Mouse (Mus musculus): ENCODE measurements around the gene Zkscan17. TPM values are rescaled to one million over a fixed set of nuclear protein-coding genes. Genes with fewer than 3 reads are reported as not detected.
A peak's percentile ranks its signal among the peaks of the same experiment; 100 is the strongest.

Zkscan17 gene
- polyA plus RNA-seq, 2 experiments, result 2.3 to 3.4 TPM

GRCm38 (mm10) chr11:59514381-59514780 is 12.2 kb downstream of the Zkscan17 start:
- Histone ChIP-seq H3K4me2 (ENCODE audit: low read depth) (no peak overlapping the region), H3K36me3 (replicated peaks; ENCODE audit: control insufficient read depth, insufficient read depth, low read depth) (no peaks in the 10 kb centered on the region), H3K4me3 (ENCODE audit: insufficient read depth in 1 of 2, low read depth in 2 of 2, low read length in 2 of 2) (no peak overlapping the region), H3K4me1 (replicated peaks; ENCODE audit: control insufficient read depth in 2 of 2, insufficient read depth in 2 of 2, low read length in 1 of 2) (0 out of 4 replicates have a peak, but pooled peaks cover 0 to 2% of the 10 kb centered on the region in 2 experiments), H3K9ac (replicated peaks) (no peak overlapping the region), H3K27me3 (ENCODE audit: control insufficient read depth, insufficient read depth, low read length) (no peaks in the 10 kb centered on the region), H3K9me3 (ENCODE audit: control insufficient read depth, low read length) (no peaks in the 10 kb centered on the region), H3K27ac (no peak overlapping the region)
- 45% methylated on average over 6 of the region's 6 CpGs for WGBS (ENCODE audit: insufficient replicate concordance)
- no peak for ATAC-seq (ENCODE audit: insufficient read depth)
- DNase-seq (ENCODE audit: low read depth in 3 of 3, low spot score in 3 of 3), result no peak
- TF ChIP-seq CTCF (IDR thresholded peaks at IDR 0.05; ENCODE audit: low read depth), result no peak
- no peak for TF ChIP-seq EP300 (IDR thresholded peaks at IDR 0.05; ENCODE audit: low read depth)

GRCm38 (mm10) chr11:59513556-59513955 is 13.0 kb downstream of the Zkscan17 start:
- Histone ChIP-seq H3K9me3 (ENCODE audit: control insufficient read depth, low read length) (no peaks in the 10 kb centered on the region), H3K36me3 (replicated peaks; ENCODE audit: control insufficient read depth, insufficient read depth, low read depth) (no peaks in the 10 kb centered on the region), H3K4me2 (ENCODE audit: low read depth) (no peak overlapping the region), H3K4me1 (replicated peaks; ENCODE audit: control insufficient read depth in 2 of 2, insufficient read depth in 2 of 2, low read length in 1 of 2) (0 out of 4 replicates have a peak, but pooled peaks cover 0 to 2% of the 10 kb centered on the region in 2 experiments), H3K4me3 (ENCODE audit: insufficient read depth in 1 of 2, low read depth in 2 of 2, low read length in 2 of 2) (no peak overlapping the region), H3K27me3 (ENCODE audit: control insufficient read depth, insufficient read depth, low read length) (no peaks in the 10 kb centered on the region), H3K27ac (no peak overlapping the region), H3K9ac (replicated peaks) (no peak overlapping the region)
- TF ChIP-seq EP300 (IDR thresholded peaks at IDR 0.05; ENCODE audit: low read depth) (no peak), CTCF (IDR thresholded peaks at IDR 0.05; ENCODE audit: low read depth) (peak; percentile 22; the same call in 1 of the 2 replicates)
- 51% methylated on average over 3 of the region's 3 CpGs for WGBS (ENCODE audit: insufficient replicate concordance)
- no peak for DNase-seq (ENCODE audit: low read depth in 3 of 3, low spot score in 3 of 3)
- no peak for ATAC-seq (ENCODE audit: insufficient read depth)

- Histone ChIP-seq H3K4me1 (replicated peaks; ENCODE audit: control insufficient read depth in 2 of 2, insufficient read depth in 2 of 2, low read length in 1 of 2) (no peaks in the 10 kb centered on the region), H3K4me2 (ENCODE audit: low read depth) (no peak overlapping the region), H3K9ac (replicated peaks) (no peak overlapping the region), H3K4me3 (ENCODE audit: insufficient read depth in 1 of 2, low read depth in 2 of 2, low read length in 2 of 2) (no peak overlapping the region), H3K36me3 (replicated peaks; ENCODE audit: control insufficient read depth, insufficient read depth, low read depth) (no peaks in the 10 kb centered on the region), H3K27ac (no peak overlapping the region), H3K27me3 (ENCODE audit: control insufficient read depth, insufficient read depth, low read length) (no peaks in the 10 kb centered on the region), H3K9me3 (ENCODE audit: control insufficient read depth, low read length) (no peaks in the 10 kb centered on the region)
- ATAC-seq (ENCODE audit: insufficient read depth), result no peak
- no peak for DNase-seq (ENCODE audit: low read depth in 3 of 3, low spot score in 3 of 3)
- 61% methylated on average over 10 of the region's 10 CpGs for WGBS (ENCODE audit: insufficient replicate concordance)
- TF ChIP-seq EP300 (IDR thresholded peaks at IDR 0.05; ENCODE audit: low read depth), result no peak
- no peak for TF ChIP-seq CTCF (IDR thresholded peaks at IDR 0.05; ENCODE audit: low read depth)
Measured at GRCm38 (mm10) chr11:59512733-59513132, 13.8 kb downstream of the Zkscan17 start.

DNA sequence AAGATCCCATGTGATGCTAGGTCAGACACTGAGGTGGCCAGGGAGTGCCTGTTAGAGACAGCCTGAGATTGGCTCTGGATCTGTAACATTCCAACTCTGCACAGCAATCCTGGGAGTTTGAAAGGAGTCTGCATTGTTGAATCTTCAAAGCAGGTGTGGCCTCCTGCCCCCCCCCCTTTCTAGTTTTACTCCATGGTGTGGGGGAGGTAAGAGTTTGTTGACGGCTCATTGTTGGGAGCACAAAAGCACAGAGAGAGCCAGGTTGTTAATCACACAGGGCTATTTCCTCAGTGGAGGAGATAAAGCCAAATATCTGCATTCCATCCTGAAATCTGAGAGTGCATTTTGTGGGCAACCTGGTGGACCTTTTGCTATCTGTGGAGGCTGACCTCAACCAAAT is 15.0 kb downstream of the Zkscan17 start:
- Histone ChIP-seq H3K27me3 (ENCODE audit: control insufficient read depth, insufficient read depth, low read length) (peaks cover 5% of the 10 kb centered on the region; the same call in 1 of the 2 replicates), H3K9me3 (ENCODE audit: control insufficient read depth, low read length) (no peaks in the 10 kb centered on the region), H3K4me2 (ENCODE audit: low read depth) (no peak overlapping the region), H3K36me3 (replicated peaks; ENCODE audit: control insufficient read depth, insufficient read depth, low read depth) (no peaks in the 10 kb centered on the region), H3K27ac (no peak overlapping the region), H3K4me3 (ENCODE audit: insufficient read depth in 1 of 2, low read depth in 2 of 2, low read length in 2 of 2) (no peak overlapping the region), H3K4me1 (replicated peaks; ENCODE audit: control insufficient read depth in 2 of 2, insufficient read depth in 2 of 2, low read length in 1 of 2) (no peaks in the 10 kb centered on the region; a peak in 1 of 4 replicates), H3K9ac (replicated peaks) (no peak overlapping the region)
- ATAC-seq (ENCODE audit: insufficient read depth) (no peak), DNase-seq (ENCODE audit: low read depth in 3 of 3, low spot score in 3 of 3) (no peak)
- WGBS (ENCODE audit: insufficient replicate concordance), result 55% methylated on average over 1 of the region's 1 CpGs
- TF ChIP-seq CTCF (IDR thresholded peaks at IDR 0.05; ENCODE audit: low read depth), result no peak
- TF ChIP-seq EP300 (IDR thresholded peaks at IDR 0.05; ENCODE audit: low read depth), result no peak

- Histone ChIP-seq H3K4me2 (ENCODE audit: low read depth) (peak overlapping the region; percentile 90), H3K9ac (replicated peaks) (0 out of 2 replicates have a peak overlapping the region, but pooled peaks have one; percentile 11), H3K27ac (no peak overlapping the region), H3K9me3 (ENCODE audit: control insufficient read depth, low read length) (no peaks in the 10 kb centered on the region), H3K4me1 (replicated peaks; ENCODE audit: control insufficient read depth in 2 of 2, insufficient read depth in 2 of 2, low read length in 1 of 2) (peaks cover 0 to 2% of the 10 kb centered on the region in 2 experiments; a peak in 1 of 4 replicates), H3K27me3 (ENCODE audit: control insufficient read depth, insufficient read depth, low read length) (peaks cover 5% of the 10 kb centered on the region; the same call in 1 of the 2 replicates), H3K36me3 (replicated peaks; ENCODE audit: control insufficient read depth, insufficient read depth, low read depth) (no peaks in the 10 kb centered on the region; the same call in 1 of the 2 replicates), H3K4me3 (ENCODE audit: insufficient read depth in 1 of 2, low read depth in 2 of 2, low read length in 2 of 2) (peak overlapping the region; percentile 54 to 62)
- WGBS (ENCODE audit: insufficient replicate concordance), result 6% methylated on average over 14 of the region's 14 CpGs
- no peak for TF ChIP-seq CTCF (IDR thresholded peaks at IDR 0.05; ENCODE audit: low read depth)
- no peak for TF ChIP-seq EP300 (IDR thresholded peaks at IDR 0.05; ENCODE audit: low read depth)
- DNase-seq (ENCODE audit: low read depth in 3 of 3, low spot score in 3 of 3), result no peak
- peak; percentile 6; the same call in 1 of the 2 replicates for ATAC-seq (ENCODE audit: insufficient read depth)
Measured at GRCm38 (mm10) chr11:59506713-59507074, 19.9 kb downstream of the Zkscan17 start.

Data from liver, embryonic 14.5 days (tissue).